Mouse (Mus musculus) cerebral cortex, adult 2 months (tissue): ENCODE measurements around the gene Ablim1.

Source experiments
- WGBS: fragments of 180-500 bp; shearing (Covaris S2); methylation state at CpG from one replicate; pipeline ENCODE4 v1.1.7; 2018; 5-methylcytosine and 5-hydroxymethylcytosine counted together

Gene Ablim1

DNA sequence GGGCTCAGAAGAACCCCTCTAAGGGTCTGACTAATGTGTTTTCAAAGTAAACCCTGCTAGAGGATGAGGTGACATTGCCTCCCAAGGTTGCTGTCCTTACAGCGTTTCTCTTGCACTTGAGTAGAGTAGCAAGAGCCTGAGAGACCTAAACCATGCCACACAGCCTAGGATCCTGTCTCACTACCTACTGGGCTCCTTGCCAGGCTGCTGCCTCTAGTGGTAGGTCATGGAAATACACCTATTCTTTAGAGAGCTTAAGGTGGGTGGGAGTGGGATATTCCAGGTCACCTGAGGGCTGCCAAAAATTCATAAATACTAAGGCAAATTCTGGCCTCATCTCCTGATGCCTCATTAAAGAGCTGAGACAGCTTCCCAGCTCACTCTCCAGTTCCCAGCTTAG, 164.4 kb downstream of the Ablim1 start:
- WGBS: 45% methylated on average over 1 of the region's 1 CpGs

GRCm38 (mm10) chr19:57147746-57148145, 167.0 kb downstream of the Ablim1 start:
- WGBS: 18% methylated on average over 6 of the region's 6 CpGs

DNA sequence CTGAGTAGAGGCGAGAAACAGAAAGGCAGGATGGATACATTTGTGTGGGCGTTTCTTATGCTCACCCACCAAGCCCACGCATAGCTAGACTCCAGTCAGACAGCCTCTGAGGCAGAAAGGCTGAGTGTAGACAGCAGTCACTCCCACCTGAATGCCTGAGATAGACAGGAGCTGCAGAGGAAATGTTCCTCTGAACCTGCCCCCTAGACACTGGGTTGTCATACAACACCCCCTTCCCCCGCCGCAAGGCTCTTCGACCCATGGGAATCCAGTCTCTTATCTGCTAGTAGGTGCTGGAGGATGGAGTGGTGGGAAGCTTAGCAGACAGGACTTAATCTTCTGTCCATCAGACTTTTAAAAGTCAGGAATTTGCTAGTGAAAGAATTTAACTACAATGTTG, 167.8 kb downstream of the Ablim1 start:
- 60% methylated on average over 6 of the region's 6 CpGs for WGBS

DNA sequence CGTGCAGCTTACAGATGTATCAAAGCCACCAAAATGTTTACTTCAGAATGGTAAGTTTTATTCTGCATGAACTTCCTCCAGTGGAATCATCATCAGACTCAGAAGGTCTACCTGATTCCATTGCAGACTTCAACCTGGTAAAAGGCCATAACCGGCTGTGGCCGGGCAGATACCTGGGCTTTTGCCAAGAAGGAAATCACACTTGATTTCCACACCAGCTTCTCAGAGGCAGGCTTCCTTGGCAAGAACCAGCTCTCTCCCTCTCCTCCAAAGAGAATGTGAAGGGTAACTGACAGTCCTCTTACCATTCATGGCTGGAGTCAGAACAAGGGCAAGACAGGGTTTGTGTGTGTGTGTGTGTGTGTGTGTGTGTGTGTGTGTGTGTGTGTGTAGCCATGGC, 171.1 kb downstream of the Ablim1 start:
- 53% methylated on average over 3 of the region's 3 CpGs for WGBS

GRCm38 (mm10) chr19:57141756-57142461, 172.8 kb downstream of the Ablim1 start:
- 74% methylated on average over 10 of the region's 10 CpGs for WGBS

GRCm38 (mm10) chr19:57140874-57141273, 173.8 kb downstream of the Ablim1 start:
- 62% methylated on average over 1 of the region's 1 CpGs for WGBS

DNA sequence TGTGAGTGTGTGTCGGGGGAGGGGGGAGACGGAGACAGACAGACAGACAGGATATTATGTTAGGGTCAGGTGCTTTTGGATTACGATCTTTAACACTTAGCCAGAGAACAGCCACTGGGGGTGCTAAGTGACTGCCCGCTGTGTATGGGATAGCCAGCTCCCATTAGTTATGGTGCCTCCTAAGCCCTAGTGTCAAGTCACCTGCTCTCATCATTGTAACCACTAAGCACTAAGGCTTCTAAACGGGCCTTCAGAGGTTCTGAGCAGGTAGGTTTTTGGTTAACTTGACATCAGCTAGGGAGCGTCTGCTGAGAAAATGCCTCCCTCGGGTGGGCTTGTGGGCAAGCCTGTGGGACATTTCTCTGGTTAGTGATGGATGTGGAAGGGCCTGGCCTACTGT, 174.6 kb downstream of the Ablim1 start:
- WGBS: 81% methylated on average over 7 of the region's 7 CpGs

DNA sequence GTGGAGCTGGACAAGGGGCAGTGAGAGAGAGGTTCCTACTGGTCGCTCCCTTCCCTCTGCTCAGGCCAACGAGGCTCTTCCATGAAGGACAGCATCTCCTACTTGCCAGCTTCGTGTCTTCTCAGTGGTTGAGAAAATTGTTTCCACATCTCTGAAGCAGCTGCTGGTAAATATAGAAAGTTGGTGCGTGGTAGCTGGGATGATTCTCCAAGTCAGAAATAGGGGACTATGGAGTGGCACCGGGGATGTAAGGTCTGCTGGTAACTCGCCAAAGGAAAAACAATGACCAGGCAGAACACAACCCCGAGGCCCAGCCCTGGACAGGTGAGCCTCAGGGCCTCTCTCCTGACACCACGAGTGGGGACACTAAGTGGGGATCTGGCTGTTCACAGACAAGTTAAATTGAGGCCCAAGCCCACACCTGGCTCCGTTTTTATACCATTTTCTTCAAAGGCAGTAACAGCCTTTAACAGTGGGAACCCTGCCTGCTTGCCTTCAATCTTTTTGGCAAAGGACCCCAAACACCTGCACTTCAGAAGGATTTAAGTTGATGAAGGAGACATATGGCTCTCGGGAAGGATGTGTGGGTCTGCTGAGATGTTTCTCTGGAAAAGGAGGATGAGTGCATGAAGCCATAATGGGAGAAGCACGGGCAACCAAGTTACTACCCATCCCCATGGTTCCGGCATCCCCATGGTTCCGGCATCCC, 175.7 kb downstream of the Ablim1 start:
- 38% methylated on average over 13 of the region's 13 CpGs for WGBS

DNA sequence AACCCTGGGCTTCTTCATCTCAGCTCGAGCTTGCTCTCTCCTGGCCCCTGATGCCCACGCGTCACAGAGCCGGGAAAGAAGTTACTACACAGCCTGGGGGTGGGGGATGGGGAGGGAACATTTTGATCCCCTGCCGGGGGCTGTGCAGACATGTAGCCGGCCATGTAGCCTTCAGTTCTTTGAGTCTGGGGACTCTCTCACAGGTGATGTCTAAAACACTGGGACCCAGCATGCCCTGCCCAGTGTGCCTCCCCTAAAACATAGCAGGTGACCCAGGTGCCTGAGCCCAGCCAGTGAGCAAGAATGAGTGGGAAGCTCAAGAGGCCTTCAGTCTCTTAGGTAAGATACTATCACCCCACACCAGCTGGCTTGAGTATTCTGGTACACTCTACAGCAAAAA, 176.2 kb downstream of the Ablim1 start:
- 35% methylated on average over 6 of the region's 6 CpGs for WGBS

DNA sequence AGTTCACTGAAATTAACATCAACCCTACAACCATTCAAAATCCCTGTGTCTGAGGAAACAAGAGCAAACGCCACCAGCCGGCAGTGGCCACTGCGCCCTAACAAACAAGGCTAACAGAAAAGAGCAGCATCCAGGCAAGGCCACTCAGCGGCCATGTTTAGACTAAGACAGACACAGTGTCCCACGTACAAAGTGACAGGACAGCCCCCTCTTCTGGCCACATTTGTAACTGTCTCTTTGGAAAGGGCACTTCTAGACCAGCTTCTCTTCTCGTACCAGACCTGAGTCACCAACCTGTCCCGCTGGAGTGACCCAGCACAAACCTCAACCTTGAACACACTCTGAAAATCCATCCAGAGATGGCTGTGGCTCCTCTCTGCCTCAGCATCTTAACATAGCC, 178.5 kb downstream of the Ablim1 start:
- WGBS: 34% methylated on average over 7 of the region's 7 CpGs

DNA sequence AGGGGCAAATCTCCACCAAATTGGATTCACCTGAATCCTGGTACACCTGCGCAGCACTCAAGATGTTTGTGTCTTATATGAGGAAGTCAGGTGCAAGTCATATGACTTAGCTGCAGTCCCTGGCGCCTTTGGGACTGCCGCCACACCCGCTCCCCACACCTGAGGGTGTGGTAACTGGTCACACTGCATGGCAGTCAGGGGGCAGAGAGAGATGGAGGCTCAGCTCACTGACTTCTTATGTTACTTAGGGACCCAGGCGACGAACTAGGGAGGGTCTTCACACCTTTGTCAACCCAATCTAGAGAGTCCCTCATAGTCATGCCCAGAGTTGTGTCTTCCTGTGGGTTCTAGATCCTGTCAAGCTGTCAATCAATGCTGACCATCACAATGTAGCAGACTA, 179.1 kb downstream of the Ablim1 start:
- WGBS: 93% methylated on average over 6 of the region's 6 CpGs

DNA sequence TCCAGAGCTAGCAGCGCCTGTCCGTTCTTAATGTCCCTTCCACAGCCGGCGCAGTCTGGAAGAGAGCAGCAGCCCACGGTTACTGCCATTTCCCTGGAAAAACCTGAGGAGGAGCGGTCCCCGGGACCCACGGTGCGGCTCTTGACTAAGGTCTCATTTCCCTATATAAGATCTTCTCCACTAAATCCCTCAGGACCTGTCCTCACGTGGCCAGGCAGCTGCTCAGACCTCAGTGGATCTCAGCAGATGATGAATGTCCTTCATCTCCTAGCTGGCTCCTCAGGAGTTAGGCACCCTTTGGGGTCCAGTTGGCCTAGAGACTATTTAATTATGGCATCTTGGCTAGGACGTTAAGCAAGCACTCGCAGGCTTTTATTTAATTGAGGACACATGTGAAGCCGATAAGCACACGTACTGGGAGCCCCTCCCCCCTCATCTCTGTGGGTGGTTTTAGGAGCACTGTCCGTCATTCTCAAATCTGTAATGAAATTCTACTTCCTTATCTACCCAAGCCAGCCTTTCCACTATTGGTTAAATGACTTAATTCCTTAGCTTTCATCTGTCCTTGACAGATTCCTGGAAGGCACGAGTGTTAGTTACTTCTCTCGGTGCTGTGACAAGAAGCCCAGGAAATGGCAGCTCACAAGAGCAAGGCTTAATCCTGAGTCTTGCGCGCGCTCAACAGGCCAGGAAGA, 179.9 kb downstream of the Ablim1 start:
- 51% methylated on average over 20 of the region's 20 CpGs for WGBS

DNA sequence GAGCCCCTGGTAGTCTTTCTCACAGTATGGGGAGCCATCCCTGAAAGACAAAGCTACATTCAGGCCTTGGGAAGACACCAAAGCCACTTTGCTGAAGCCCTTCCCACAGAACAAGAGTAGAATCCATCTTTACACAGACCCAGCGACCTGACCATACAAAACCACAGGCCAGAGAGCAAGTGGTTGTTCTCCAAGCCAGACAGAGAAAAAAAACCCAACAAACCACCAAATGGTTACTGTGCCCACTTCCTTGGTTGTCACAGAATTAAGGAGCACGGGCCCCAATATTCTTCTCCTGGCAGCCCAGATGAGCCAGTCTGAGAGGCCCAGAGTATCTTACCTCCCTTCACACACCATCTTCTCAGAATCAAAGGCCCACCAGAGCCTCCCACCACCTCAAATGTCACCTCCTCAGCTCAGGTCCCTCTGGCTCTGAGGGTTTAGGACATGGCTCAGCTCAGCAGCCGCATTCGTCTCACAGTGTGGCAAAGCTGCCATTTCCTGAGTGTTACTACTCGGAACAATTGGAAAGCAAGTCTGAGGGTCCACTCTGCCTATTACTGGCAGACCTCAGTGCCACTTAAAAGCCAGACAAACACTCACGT, 181.7 kb downstream of the Ablim1 start:
- 77% methylated on average over 6 of the region's 6 CpGs for WGBS

GRCm38 (mm10) chr19:57132281-57132680, 182.4 kb downstream of the Ablim1 start:
- WGBS: 80% methylated on average over 5 of the region's 5 CpGs

DNA sequence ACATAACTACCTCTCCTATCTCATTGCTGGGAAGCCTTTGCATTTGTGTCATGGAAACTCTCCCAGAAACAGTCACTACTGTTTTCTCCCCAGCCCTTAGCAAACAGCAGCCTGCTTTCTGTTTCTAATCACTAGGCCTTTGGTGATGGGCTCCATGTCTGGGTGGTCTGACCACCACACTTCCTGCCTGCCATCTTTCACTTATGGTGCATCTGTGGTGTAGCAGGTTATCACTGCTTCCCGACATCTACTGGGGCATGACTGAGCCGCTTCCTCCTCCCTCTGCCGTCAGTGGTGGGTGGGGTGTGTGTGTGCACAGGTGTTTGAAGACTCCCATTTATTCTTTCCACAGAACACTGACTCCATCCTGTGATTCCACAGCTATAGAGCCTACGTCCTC, 183.4 kb downstream of the Ablim1 start:
- 57% methylated on average over 4 of the region's 4 CpGs for WGBS

GRCm38 (mm10) chr19:57130591-57130990, 184.1 kb downstream of the Ablim1 start:
- 70% methylated on average over 4 of the region's 4 CpGs for WGBS

GRCm38 (mm10) chr19:57129729-57130128, 185.0 kb downstream of the Ablim1 start:
- WGBS: 81% methylated on average over 9 of the region's 9 CpGs

- 68% methylated on average over 6 of the region's 6 CpGs for WGBS
Observed at GRCm38 (mm10) chr19:57128037-57128436, 186.7 kb downstream of the Ablim1 start.

DNA sequence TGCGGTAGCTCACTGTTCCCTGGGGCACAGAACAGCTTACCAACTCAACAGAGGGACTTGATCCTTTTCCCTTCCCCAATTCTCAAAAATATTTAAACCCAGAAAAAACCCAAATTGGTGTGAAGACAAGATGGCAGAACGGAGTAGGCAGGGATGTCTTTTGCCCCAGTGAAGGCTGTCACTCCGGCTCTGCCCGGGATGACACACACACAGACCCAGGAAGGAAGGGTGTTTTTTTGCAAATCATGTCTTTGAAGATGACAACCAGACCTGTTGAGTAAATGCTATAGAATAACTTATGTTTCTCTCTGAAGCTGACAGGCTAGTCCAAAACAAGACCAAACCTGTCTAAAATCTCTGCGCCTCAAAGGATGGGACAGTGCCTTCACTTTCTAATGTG, 187.2 kb downstream of the Ablim1 start:
- 87% methylated on average over 5 of the region's 5 CpGs for WGBS

DNA sequence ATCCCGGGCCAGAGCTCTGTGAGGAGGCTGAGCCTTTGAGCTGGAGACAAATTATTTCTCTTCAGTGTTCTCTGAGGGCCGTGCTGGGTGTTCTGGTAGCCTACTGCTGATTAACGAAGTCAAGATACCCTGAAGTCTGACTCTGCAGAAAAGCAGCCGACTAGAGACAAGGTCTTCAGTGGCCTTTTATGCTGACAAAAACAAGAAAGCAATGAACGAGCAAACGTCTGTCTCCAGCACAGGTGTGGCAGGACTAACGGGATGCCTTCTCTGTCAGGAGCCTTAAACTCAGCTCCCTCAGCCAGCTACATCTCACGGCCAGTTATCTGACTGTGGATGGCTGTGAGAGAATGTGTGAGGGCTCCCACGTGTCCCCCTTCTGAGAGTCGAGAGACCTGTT, 187.8 kb downstream of the Ablim1 start:
- 61% methylated on average over 10 of the region's 10 CpGs for WGBS

DNA sequence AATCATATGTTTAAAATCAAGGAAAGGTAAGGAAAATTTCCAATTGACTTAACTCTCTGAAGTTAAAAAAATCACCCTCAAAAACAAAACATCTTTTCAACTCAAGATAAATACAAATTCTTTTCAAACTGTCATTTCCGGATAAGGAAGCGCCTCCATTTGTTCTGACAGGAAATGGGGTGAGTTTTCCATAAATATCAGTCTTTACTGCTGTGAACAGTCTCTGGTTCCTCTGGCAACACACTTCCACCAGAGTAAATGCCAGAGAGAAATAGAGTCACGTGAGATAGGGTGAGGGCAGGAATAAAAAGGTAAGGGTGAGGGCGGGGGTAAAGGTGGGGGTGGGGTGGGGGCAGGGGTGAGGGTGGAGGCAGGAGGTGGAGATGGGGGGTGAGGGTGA, 189.8 kb downstream of the Ablim1 start:
- 67% methylated on average over 4 of the region's 4 CpGs for whole genome bisulfite sequencing

GRCm38 (mm10) chr19:57124138-57124519, 190.6 kb downstream of the Ablim1 start:
- WGBS: 83% methylated on average over 2 of the region's 2 CpGs
